Mouse (Mus musculus) heart, adult 2 months (tissue): ENCODE data around the gene Sesn1. TPM values are rescaled to one million over a fixed set of nuclear protein-coding genes. Genes with fewer than 3 reads are reported as not detected.

Experiments used
- DNase-seq, 2 experiments: peaks; one replicate each; pipeline ENCODE4 v3.0.0; 2021
- H3K27ac ChIP-seq: fragments of 200-600 bp; 2 replicates; pipeline ENCODE4 v1.8.1; 2022
- H3K27me3 ChIP-seq: fragments of 200-500 bp; 2 replicates; pipeline ENCODE4 v1.6.1; 2012; ENCODE audit warnings: mild to moderate bottlenecking, low read length, inconsistent platforms, mixed read lengths; ENCODE audit not compliant: control insufficient read depth, insufficient read depth
- H3K36me3 ChIP-seq: fragments of 200-500 bp; 2 replicates; pipeline ENCODE4 v1.6.1; 2012; ENCODE audit warnings: low read length, inconsistent platforms; ENCODE audit not compliant: control insufficient read depth, insufficient read depth
- H3K4me1 ChIP-seq: fragments of 200-500 bp; 2 replicates; pipeline ENCODE4 v1.6.1; 2011; ENCODE audit warnings: low read length; ENCODE audit not compliant: control insufficient read depth, insufficient read depth
- H3K4me3 ChIP-seq: fragments of 200-600 bp; 2 replicates; pipeline ENCODE4 v1.8.1; 2022
- H3K79me2 ChIP-seq: fragments of 200-500 bp; replicated peaks from 2 replicates; pipeline ENCODE4 v1.6.1; 2012; ENCODE audit warnings: mild to moderate bottlenecking, inconsistent platforms, low read length, moderate library complexity, mixed read lengths; ENCODE audit not compliant: control insufficient read depth, insufficient read depth
- H3K9ac ChIP-seq: fragments of 200-500 bp; 2 replicates; pipeline ENCODE4 v1.6.1; 2012; ENCODE audit warnings: low read depth, mild to moderate bottlenecking, control low read depth, inconsistent platforms, low read length, mixed read lengths
- CTCF ChIP-seq: fragments of 200-600 bp; IDR thresholded peaks from 2 replicates; pipeline ENCODE4 v1.8.1; 2022; ENCODE audit warnings: antibody characterized with exemption, mild to moderate bottlenecking, moderate library complexity
- EP300 ChIP-seq: fragments of 200-500 bp; IDR thresholded peaks from 2 replicates; pipeline ENCODE4 v1.6.1; 2011; ENCODE audit warnings: low read depth, low read length, control low read depth; ENCODE audit not compliant: insufficient read depth
- POLR2A ChIP-seq: fragments of 200-500 bp; IDR thresholded peaks from 2 replicates; pipeline ENCODE4 v1.6.1; 2011; ENCODE audit warnings: mild to moderate bottlenecking, low read depth, low read length, control low read depth; ENCODE audit not compliant: insufficient read depth
- WGBS: fragments of 180-500 bp; shearing (Covaris S2); methylation state at CpG from one replicate; pipeline ENCODE4 v1.1.7; 2018; 5-methylcytosine and 5-hydroxymethylcytosine counted together
- intact Hi-C: fragments of 180-260 bp; cut with DNase I; formaldehyde crosslinking; loops from one replicate; pipeline ENCODE4 v1.15.1; 2025
- polyA plus RNA-seq: library from polyadenylated mRNA; depleted of rRNA; stranded (reverse); fragments of >200 nt; gene quantifications from 2 replicates; pipeline ENCODE4 v1.2.3, GENCODE M21; 2012
- total RNA-seq, 2 experiments: library from RNA; stranded (reverse); gene quantifications; 2 replicates each; pipeline ENCODE4 v1.2.3; 2021

Gene Sesn1
- total and polyA plus RNA-seq, 3 experiments = 47.8 to 121 (median 120) TPM

DNA sequence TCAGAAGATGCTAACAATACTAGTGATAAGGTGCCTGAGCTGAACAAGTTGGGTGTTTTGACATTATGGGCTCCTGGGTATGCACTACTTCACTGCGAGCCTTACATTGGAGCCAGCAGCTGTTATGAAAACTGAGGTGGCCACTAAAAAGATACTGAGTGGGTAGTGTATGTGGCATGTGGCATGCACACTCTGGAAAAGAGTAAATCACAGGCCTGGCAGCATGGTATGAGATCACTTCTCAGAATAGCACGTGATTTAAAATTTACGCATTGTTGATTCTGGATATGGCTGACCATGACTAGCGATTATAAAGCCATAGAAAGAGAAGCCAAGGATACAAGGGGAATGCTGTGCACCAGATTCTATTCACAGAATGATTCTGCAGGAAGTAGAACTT, 20.7 kb downstream of the Sesn1 start:
- no peak overlapping the region for H3K9ac ChIP-seq
- H3K4me3 ChIP-seq = no peak overlapping the region
- TF ChIP-seq POLR2A (no peak), EP300 (no peak), CTCF (no peak)
- peak overlapping the region; percentile 57 for H3K27ac ChIP-seq
- peaks cover 8% of the 10 kb centered on the region for H3K36me3 ChIP-seq
- DNase-seq = no peak
- H3K4me1 ChIP-seq = peaks cover 17% of the 10 kb centered on the region
- 40% methylated on average over 4 of the region's 4 CpGs for WGBS
- H3K79me2 ChIP-seq = peaks cover 7% of the 10 kb centered on the region
- no peaks in the 10 kb centered on the region for H3K27me3 ChIP-seq
- intact Hi-C loops = loop anchor here (2.0 to 5.0 kb wide), 5 partner anchors 58 to 464 kb away; no protein-coding TSS in a partner anchor

DNA sequence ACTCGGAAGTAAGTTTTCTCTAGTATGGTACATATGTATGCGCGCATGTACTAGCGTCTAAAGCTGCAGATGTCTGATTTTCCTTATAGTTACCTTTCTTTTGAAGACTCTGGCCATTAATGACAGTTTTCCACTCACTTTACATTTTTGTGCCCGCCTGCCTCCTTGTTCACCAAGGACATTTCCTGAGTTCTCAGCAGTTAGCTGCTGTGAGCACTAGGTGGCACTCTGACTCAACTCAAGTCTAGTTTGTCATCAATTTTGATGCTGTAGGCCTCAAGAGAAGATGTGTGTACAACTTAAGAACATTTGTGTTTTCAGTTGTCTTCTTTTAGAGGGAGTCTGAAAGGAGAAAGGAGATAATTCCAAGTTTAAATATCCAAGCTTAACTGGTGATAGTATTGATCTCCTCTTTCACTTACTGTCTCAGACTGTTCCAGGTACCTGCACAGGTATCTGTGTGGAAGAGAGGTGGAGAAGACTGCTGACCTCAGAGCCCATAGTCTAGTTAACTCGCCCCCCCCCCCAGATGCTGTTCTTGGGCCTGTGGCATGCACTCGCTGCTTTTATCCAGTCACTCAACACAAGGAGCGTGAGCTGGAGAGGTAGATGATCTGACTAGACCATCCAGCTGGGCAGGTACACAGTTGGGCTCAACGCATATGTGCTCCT, 21.3 kb downstream of the Sesn1 start:
- Histone ChIP-seq H3K27ac (peak overlapping the region; percentile 57), H3K27me3 (no peaks in the 10 kb centered on the region), H3K4me1 (peaks cover 17% of the 10 kb centered on the region), H3K36me3 (peaks cover 8% of the 10 kb centered on the region), H3K79me2 (peaks cover 7% of the 10 kb centered on the region), H3K4me3 (no peak overlapping the region), H3K9ac (no peak overlapping the region)
- peak; percentile 66 to 76 for DNase-seq
- TF ChIP-seq POLR2A (no peak), EP300 (peak; percentile 72; the same call in 1 of the 2 replicates), CTCF (peak; percentile 97)
- intact Hi-C loops = loop anchor here (1.0 to 5.0 kb wide), 6 partner anchors 58 to 464 kb away; no protein-coding TSS in a partner anchor
- 45% methylated on average over 9 of the region's 9 CpGs for WGBS

DNA sequence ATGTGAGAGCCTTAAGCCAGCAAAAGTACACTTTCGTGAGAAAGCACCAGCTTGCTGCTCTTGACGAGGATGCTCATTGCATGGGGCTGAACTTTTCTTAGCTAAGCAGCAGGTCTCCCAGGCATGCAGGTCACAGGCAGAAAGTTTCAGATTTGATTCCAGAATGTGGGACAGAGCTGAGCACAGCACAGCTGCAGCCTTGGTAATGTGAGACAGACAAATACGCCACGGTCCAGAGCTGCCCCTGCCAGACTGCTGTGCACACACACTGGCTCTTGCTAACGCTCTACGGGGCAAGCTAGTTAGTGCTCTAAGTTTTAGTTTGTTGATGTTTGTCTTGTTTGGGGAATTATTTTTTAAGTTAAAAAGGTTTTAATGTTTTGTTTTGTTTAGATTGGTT, 22.5 kb downstream of the Sesn1 start:
- Histone ChIP-seq H3K27ac (peak overlapping the region; percentile 8; the same call in 1 of the 2 replicates), H3K4me1 (peaks cover 17% of the 10 kb centered on the region), H3K4me3 (no peak overlapping the region), H3K9ac (peak overlapping the region; percentile 8; the same call in 1 of the 2 replicates), H3K27me3 (no peaks in the 10 kb centered on the region), H3K79me2 (peaks cover 7% of the 10 kb centered on the region), H3K36me3 (peaks cover 8% of the 10 kb centered on the region)
- intact Hi-C loops = loop anchor here (5.0 kb wide), 2 partner anchors 150 to 200 kb away; no protein-coding TSS in a partner anchor
- 60% methylated on average over 6 of the region's 6 CpGs for WGBS
- no peak for DNase-seq
- TF ChIP-seq POLR2A = no peak
- no peak for TF ChIP-seq CTCF
- no peak for TF ChIP-seq EP300

DNA sequence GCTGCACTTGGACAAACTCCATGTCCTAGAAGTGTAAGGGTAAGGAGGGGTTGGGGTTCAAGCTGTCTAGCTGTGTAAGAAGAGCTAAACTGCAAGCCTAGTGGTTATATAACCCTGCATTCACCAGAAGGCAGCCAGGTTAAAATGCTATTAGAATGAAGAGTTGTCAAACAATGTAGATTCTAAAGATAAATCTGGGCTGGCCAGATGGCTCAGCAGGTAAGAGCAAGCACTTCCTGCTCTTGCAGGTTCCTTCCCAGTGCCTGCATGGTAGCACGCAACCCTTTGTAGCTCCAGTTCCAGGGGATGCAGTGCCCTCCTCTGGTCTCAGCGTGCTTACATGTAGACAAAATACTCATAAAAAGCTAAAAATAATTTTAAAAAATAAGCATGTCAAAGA, 24.4 kb downstream of the Sesn1 start:
- 83% methylated on average over 2 of the region's 2 CpGs for WGBS

GRCm38 (mm10) chr10:41838911-41839310, 29.2 kb downstream of the Sesn1 start:
- Histone ChIP-seq H3K4me3 (no peak overlapping the region), H3K4me1 (peaks cover 8% of the 10 kb centered on the region), H3K36me3 (peaks cover under 1% of the 10 kb centered on the region; the same call in 1 of the 2 replicates), H3K9ac (no peak overlapping the region), H3K27me3 (no peaks in the 10 kb centered on the region), H3K79me2 (peaks cover 3% of the 10 kb centered on the region), H3K27ac (no peak overlapping the region)
- DNase-seq = no peak
- 81% methylated on average over 4 of the region's 4 CpGs for WGBS
- intact Hi-C loops = no loop called here
- TF ChIP-seq CTCF (no peak), EP300 (no peak), POLR2A (no peak)

More for the DNA sequence above, 24.4 kb downstream of the Sesn1 start:
- TF ChIP-seq POLR2A = no peak
- TF ChIP-seq CTCF = peak; percentile 28
- H3K4me1 ChIP-seq = peaks cover 17% of the 10 kb centered on the region
- no peak overlapping the region for H3K27ac ChIP-seq
- no peaks in the 10 kb centered on the region for H3K27me3 ChIP-seq
- DNase-seq = no peak
- H3K4me3 ChIP-seq = no peak overlapping the region
- H3K9ac ChIP-seq = no peak overlapping the region
- H3K79me2 ChIP-seq = peaks cover 4% of the 10 kb centered on the region
- peaks cover 8% of the 10 kb centered on the region; the same call in 1 of the 2 replicates for H3K36me3 ChIP-seq
- intact Hi-C loops = loop anchor here (5.0 kb wide), 2 partner anchors 148 to 198 kb away; no protein-coding TSS in a partner anchor

GRCm38 (mm10) chr10:41847737-41848136, 38.0 kb downstream of the Sesn1 start:
- H3K27me3 ChIP-seq = no peaks in the 10 kb centered on the region
- no peaks in the 10 kb centered on the region; the same call in 1 of the 2 replicates for H3K4me1 ChIP-seq
- intact Hi-C loops = no loop called here
- 88% methylated on average over 8 of the region's 8 CpGs for WGBS
- H3K79me2 ChIP-seq = no peaks in the 10 kb centered on the region
- H3K27ac ChIP-seq = no peak overlapping the region
- H3K4me3 ChIP-seq = no peak overlapping the region
- H3K9ac ChIP-seq = no peak overlapping the region
- H3K36me3 ChIP-seq = no peaks in the 10 kb centered on the region
- DNase-seq = no peak
- TF ChIP-seq CTCF = no peak
- no peak for TF ChIP-seq EP300
